Mouse (Mus musculus) testis, adult 2 months (tissue): ENCODE data around the gene Frat2.
A peak's percentile ranks its signal among the peaks of the same experiment; 100 is the strongest.

Experiments used
- CTCF ChIP-seq: fragments of 200-500 bp; IDR thresholded peaks from 2 replicates; pipeline ENCODE4 v1.5.1; 2012; ENCODE audit warnings: low read depth, mild to moderate bottlenecking, inconsistent platforms, low read length, moderate library complexity; ENCODE audit not compliant: control insufficient read depth, insufficient read depth, insufficient replicate concordance
- POLR2A ChIP-seq: fragments of 200-500 bp; IDR thresholded peaks from 2 replicates; pipeline ENCODE4 v1.6.1; 2012; ENCODE audit warnings: low read depth, mild to moderate bottlenecking, inconsistent platforms, low read length, moderate library complexity; ENCODE audit not compliant: control insufficient read depth

GRCm38 (mm10) chr19:41801742-41802369, 46.1 kb downstream of the Frat2 start, which contains the start of gene Arhgap19:
- no peak for TF ChIP-seq CTCF
- TF ChIP-seq POLR2A = peak; percentile 97
